Mouse (Mus musculus): ENCODE results near the gene Tspan18. TPM values are rescaled to one million over a fixed set of nuclear protein-coding genes. Genes with fewer than 3 reads are reported as not detected.

The Tspan18 gene
- total RNA-seq, 2 experiments from 2014 or later: 9.7 to 11.4 TPM

DNA sequence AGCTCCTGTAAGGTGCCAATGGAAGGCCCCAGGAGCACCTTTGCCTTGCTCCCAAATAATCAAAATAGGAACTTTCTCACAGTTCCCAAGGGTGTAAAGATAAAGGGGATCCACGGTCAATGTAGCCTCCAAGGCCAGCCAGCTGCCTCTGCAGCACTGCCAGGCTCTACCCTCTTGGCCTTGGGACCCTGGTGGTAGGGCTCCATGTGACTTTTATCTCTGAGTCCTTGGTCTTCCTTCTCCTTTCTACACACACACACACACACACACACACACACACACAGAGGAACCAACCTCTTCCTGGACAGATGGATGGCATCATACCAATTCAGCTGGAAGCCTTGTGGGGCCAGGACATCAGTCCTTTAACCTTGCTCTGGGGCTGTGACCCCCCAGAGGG lies 102.2 kb downstream of the Tspan18 start:
- intact Hi-C loops (cut with DNase I; ENCODE audit: low total_unique reads): no loop called here
- no peak for DNase-seq

DNA sequence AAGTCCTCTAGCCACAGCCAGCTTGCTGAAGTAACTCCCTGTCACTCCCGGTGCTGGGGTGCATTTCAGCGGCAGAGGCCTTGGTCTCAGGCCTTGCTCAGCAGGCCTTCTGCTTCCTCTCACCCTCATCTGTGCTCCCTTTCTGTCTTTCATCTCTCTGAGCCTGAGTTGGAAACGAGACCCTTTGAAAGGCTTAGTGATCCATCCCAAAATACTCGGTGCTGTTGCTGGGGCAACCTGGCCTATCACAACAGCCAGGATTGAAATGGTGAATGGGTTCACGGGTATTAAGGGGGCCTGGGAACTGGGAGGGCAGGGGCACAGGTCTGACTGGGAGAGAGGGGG lies 105.9 kb downstream of the Tspan18 start:
- intact Hi-C loops (cut with DNase I; ENCODE audit: low total_unique reads): loop anchor here (5.0 to 10.0 kb wide), 2 partner anchors 46 to 104 kb away; partner anchors contain the start of gene Tspan18
- DNase-seq: no peak

DNA sequence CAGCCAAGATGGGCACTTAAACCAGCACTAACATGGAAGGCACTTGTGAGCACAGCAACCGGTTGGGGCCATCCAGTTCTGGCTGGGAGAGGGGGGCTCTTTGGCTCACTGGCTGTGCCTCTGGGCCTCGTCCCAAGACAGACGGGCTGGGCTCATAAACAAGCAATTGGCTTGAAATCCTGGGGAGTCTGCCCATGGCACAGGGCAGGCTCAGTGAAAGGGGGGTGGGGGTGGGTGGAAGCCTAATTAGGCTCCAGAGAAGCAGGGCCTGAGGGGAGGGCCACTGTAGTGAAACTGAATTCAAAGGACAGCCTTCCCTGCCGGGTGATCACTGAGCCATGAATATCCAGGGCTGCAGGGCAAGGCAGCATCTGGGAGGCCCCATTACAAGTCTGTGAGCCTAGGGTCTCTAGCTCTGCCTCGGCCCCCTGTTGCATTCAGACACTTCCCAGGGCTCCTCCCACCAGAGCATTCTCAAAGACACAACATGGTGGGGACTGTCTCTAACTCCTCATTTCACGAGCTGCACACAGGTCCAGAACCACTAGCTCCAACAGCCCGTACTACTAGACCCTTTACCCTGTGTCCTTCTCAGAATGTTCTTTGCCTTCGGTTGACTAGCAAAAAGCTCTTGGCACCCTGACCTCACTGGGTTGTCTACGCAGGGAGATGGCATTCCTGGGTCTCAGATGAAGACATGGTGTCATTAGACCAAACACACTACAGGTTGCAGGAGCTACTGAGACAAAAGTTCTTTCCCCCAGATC lies 106.4 kb downstream of the Tspan18 start:
- peak; percentile 37 for DNase-seq
- intact Hi-C loops (cut with DNase I; ENCODE audit: low total_unique reads): loop anchor here (5.0 to 10.0 kb wide), 2 partner anchors 47 to 104 kb away; partner anchors contain the start of gene Tspan18

- intact Hi-C loops (cut with DNase I; ENCODE audit: low total_unique reads): loop anchor here (5.0 to 10.0 kb wide), 2 partner anchors 48 to 105 kb away; partner anchors contain the start of gene Tspan18
- DNase-seq: peak; percentile 89
These were observed 107.4 kb downstream of the Tspan18 start for GRCm38 (mm10) chr2:93226606-93227595.

DNA sequence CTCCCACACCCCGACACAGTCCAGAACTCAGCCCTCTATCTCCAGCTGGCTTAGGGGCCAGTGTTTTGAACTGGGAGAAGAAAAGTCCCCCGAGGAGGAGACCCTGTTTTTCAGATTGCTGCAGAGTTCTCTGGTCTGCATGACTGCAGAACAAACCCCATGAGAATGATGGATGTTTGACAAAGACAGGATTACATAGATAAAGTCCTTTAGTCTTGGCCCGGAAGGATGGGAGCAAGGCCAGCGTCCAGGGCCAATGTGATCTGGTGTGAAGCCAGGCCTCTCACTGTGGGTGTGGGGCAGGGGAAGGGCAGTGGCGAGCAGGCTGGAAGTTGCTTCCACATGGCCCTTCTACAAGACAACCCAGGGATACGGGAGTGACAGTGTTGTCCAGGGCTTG lies 110.8 kb downstream of the Tspan18 start:
- intact Hi-C loops (cut with DNase I; ENCODE audit: low total_unique reads): loop anchor here (10.0 kb wide), 1 partner anchor 51 kb away; no protein-coding TSS in a partner anchor
- no peak for DNase-seq

DNA sequence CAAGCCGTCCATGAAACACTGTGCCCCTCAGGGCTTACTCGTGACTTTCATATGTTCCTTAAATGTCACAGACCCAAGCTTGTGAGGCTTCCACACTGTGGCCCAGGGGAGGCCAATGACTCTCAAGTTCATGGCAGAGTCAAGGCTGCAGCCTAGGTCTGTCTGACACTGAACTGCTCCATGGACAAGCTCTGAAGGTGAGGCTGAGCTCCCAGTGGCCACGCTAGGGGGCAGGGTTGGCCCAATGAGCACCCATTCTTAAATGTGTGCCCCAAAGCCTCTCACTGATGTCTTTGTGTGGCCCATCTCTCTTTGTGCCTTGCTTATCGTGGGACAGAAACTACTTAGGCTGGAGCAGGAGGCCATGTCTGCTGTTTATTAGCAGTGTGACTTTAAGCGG lies 113.9 kb downstream of the Tspan18 start:
- intact Hi-C loops (cut with DNase I; ENCODE audit: low total_unique reads): loop anchor here (10.0 kb wide), 1 partner anchor 54 kb away; no protein-coding TSS in a partner anchor
- no peak for DNase-seq

DNA sequence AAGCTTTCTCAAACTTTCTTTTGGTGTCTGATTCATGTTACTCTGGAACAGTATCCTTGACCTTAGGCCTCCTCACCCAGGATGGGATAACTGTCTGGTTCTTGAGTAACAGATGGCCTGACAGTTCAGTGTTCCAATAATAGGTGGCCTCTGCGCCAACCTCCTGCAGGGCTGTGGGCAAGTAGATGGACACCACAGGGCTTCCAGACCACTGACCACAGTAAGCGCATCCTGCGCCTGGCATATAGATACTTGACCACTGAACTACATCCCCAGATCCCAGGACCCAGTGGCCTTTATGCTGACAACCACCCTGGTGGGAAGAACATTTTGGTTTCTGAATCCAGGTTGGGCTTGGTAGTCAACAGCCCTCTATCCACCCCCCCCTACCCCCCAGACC lies 114.7 kb downstream of the Tspan18 start:
- intact Hi-C loops (cut with DNase I; ENCODE audit: low total_unique reads): loop anchor here (5.0 kb wide), 1 partner anchor 248 kb away; no protein-coding TSS in a partner anchor
- DNase-seq: no peak

GRCm38 (mm10) chr2:93218353-93218990 lies 115.8 kb downstream of the Tspan18 start:
- intact Hi-C loops (cut with DNase I; ENCODE audit: low total_unique reads): loop anchor here (5.0 kb wide), 1 partner anchor 249 kb away; no protein-coding TSS in a partner anchor
- DNase-seq: no peak

- DNase-seq: peak; percentile 90
- intact Hi-C loops (cut with DNase I; ENCODE audit: low total_unique reads): loop anchor here (2.0 to 5.0 kb wide), 2 partner anchors 202 to 250 kb away; no protein-coding TSS in a partner anchor
These were observed 117.3 kb downstream of the Tspan18 start for GRCm38 (mm10) chr2:93217015-93217414.

DNA sequence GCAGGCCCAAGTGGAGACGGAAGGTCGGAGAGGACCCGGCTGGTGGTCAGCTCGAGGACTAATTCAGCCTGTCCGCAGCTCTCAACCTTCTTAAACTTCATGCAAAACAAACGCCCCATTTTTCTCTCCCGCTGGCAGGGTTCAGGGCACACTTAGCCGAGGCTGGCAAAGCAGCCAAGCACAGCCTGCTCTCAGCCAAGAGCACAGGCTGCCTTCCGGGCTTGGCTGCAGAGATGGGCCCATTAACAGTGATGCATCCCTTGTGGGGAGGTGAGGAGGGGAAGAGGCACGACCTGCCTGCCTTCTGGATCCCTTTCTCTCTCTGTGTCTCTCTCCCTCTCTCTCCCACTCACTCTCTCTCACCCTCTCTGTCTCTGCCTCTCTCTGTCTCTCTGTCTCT lies 118.5 kb downstream of the Tspan18 start:
- intact Hi-C loops (cut with DNase I; ENCODE audit: low total_unique reads): loop anchor here (2.0 to 5.0 kb wide), 2 partner anchors 203 to 252 kb away; no protein-coding TSS in a partner anchor
- DNase-seq: no peak

DNA sequence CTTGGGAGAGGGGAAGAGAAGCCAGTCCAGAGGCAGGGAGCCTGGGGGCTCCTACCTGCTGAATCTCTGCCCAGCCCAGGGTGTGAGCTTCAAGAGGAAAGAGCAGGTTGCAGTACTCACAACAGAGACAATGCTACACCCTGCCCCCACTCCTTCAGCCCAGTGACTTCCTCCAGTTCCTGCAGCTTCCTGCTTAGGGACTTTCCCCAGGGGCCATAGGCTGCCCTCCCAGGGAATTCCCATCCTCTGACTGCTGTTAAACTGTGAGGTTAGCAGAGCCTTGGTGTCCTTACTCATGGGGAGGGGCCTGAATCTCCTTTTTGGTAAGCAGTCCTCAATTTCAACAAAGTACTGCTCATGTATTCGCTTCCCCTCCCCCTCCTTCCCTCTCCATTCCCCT lies 120.1 kb downstream of the Tspan18 start:
- intact Hi-C loops (cut with DNase I; ENCODE audit: low total_unique reads): no loop called here
- DNase-seq: no peak

GRCm38 (mm10) chr2:93212865-93213264 lies 121.4 kb downstream of the Tspan18 start:
- no peak for DNase-seq
- intact Hi-C loops (cut with DNase I; ENCODE audit: low total_unique reads): no loop called here

GRCm38 (mm10) chr2:93212386-93212785 lies 121.9 kb downstream of the Tspan18 start:
- intact Hi-C loops (cut with DNase I; ENCODE audit: low total_unique reads): no loop called here
- DNase-seq: no peak

DNA sequence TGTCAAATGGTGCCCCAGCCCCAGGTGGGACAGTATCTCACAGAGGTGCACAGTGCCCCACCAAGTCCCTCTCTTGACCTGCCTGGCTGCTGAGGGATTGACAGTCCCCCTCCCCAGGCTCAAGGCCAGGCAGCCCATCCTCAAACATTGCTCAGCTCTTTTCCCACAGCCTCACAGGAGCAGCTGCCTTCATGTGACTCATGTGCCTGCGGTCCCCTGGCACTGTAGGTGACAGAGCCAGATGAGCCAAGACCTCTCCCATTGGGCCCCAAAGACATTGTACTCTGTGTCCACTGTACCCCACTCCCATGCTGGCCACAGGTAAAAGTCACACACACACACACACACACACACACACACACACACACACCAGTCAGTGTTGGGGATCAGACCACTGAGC lies 128.2 kb downstream of the Tspan18 start:
- intact Hi-C loops (cut with DNase I; ENCODE audit: low total_unique reads): no loop called here
- DNase-seq: no peak

DNA sequence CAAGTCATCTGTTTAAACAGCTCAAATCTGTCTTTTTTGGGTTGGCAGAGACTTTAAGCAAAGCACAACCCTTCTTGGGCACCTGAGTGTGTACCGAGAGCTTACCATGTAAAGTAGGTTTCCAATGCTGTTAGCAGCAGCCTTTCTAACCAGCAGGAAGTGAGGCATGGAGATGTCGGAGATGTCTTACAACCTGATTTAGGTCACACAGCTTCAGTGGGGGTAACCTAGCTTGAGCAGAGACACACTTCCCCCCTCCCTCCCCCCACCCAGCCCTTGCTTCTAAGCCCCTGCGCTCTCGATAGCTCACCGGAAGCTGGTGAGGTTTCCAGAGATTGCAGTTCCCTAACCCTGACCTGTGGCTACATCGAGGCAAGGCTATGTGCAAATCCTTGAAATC lies 129.7 kb downstream of the Tspan18 start:
- intact Hi-C loops (cut with DNase I; ENCODE audit: low total_unique reads): no loop called here
- no peak for DNase-seq

DNA sequence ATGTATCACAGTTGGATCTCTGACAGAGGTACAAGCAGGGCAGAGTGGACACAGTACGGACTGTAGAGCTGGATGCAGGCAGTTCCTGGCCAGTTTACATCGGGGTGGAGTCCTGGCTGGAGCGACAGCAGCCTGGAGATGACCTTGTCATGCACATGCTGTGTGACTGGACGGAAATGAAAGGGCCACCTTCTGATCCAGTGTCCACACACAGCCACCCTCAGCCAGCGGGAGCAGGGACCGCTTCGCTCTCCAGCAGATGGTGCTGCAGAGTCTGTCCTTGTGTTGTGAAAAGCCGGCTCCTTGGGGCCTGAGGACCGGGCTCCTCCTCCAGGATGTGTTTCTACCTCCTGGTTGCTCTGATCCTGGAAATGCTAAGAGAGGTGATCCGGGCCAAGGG lies 130.6 kb downstream of the Tspan18 start:
- DNase-seq: peak; percentile 66
- intact Hi-C loops (cut with DNase I; ENCODE audit: low total_unique reads): no loop called here

DNA sequence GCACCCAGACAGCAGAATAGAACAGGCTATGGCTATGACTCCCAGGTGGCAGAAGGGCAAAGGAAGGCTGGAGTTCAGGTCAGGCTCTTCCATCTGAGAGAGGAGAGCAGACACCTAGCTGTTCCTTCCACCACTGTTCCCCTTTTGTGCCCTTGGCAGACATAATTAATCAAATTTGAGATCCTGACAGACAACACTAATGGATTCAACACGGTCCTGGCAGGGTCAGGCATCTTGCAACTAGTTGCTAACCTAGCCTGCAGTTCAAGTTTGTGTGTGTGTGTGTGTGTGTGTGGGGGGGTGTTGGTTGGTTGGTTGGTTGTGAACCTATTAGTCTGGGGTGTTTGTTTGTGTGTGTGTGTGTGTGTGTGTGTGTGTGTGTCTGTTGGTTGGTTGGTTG lies 131.5 kb downstream of the Tspan18 start:
- DNase-seq: no peak
- intact Hi-C loops (cut with DNase I; ENCODE audit: low total_unique reads): no loop called here

GRCm38 (mm10) chr2:93201997-93202396 lies 132.3 kb downstream of the Tspan18 start:
- DNase-seq: no peak
- intact Hi-C loops (cut with DNase I; ENCODE audit: low total_unique reads): no loop called here

DNA sequence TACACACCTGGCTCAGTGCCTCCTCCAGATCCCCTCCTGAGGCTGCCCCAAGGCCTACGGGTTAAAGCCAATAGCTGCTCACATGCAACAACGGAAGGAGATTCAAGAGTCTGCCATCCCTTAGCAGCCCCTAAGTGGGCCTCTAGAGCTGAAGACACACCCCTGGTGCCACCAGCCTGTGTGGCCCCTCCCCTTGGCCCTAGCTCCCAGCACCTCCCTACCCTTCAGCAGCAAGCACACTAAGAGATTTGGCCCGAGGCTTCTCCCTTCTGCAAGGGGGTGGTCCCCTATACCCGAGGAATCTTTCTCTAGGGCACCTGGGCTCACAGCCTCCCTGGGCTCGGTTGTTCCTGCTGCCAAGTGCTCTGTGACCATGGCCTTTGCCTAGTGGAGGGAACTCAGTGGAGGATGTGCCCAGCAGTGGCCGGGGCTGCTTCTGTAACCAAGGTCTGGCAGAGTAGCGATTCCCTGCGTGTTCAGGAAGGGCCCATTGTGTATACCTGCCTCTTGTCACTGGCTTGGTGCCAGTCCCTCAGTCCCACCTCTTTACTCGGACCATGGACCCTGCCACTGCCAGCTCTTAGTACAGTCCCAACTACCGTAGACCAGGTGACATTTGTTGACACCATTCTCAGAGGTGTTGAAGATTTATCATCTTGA lies 133.5 kb downstream of the Tspan18 start:
- intact Hi-C loops (cut with DNase I; ENCODE audit: low total_unique reads): no loop called here
- DNase-seq: no peak
